Mouse (Mus musculus): ENCODE measurements around the gene Mrps30. TPM values are rescaled to one million over a fixed set of nuclear protein-coding genes. Genes with fewer than 3 reads are reported as not detected.

The Mrps30 gene
- polyA plus RNA-seq (2012; rRNA removed; ENCODE audit: low replicate concordance) = 18.4 and 46.0 TPM in 2 replicates

DNA sequence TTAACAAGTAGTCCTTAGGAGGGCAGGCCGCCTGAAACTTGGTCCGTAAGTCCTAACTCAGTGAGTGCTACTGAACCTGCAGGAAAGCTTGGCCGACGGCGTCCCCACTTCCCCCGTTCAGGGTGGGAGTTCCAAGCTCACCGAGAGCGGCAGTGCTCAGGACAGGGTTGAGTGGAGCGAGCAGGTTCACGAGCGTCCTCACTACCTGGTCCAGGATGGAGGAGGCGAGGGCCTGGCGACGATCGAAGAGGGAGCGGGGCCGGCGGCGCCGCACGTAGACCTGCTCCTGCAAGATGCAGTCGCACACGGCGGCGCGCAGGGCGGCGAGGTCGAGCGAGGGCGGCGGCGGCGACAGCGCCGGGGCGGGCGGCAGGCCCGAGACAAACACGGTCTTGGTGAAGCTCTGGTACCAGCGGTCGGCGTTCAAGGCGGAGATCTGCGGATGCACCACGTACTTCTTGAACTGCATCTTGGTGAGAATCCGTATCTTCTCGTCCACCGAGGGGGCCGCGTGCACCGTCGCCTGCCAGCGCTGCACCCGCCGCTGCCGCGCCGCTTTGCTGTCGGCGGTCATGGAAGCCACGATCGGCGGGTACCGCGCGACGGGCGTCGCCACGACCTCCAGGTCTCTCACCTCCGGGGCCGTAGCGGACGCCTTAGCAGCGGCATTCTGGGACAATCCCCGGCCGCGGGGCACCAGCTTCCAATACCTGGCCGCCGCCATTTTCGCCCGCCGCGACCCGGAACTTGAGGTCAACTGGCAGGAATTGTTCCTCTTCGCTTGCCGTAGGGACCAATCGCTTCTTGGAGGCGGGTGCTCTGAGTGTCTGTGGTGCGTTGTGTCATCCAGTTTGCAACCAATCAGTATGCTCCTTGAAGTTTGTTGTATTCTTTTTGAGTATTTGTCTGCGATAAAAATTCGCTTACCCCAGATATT, at the start of gene Mrps30, which contains the start of gene B430218F22Rik:
Gene Mrps30 (minus strand): TSS at position 742 of the 937 bp plus-strand sequence.
Gene B430218F22Rik (plus strand): TSS at position 120 of the 937 bp plus-strand sequence.

Other genes with a start within 250 kb of the Mrps30 start
- gene B430218F22Rik, start 622 bp downstream of the Mrps30 start, polyA plus RNA-seq (2012; rRNA removed; ENCODE audit: low replicate concordance) = 0.23 TPM in 1 of 2 replicates, not detected in the other

Data from mammary gland, adult 2 months (tissue).